Mouse (Mus musculus): Measurements from ENCODE around the gene Rhob. TPM values are rescaled to one million over a fixed set of nuclear protein-coding genes. Genes with fewer than 3 reads are reported as not detected.

The Rhob gene
- polyA plus RNA-seq (2016; fragmentation: Nextera tagmentation; extraction: Ambion mirVana): 92.0 and 92.6 TPM in 2 replicates

- H3K4me1 ChIP-seq: peaks cover 35% of the 10 kb centered on the region
- WGBS: under 1% methylated on average over 56 of the region's 56 CpGs
- H3K36me3 ChIP-seq: no peaks in the 10 kb centered on the region
Measured at GRCm38 (mm10) chr12:8499871-8500596, at the start of gene Rhob. Gene Rhob (minus strand): TSS chr12:8500009.

GRCm38 (mm10) chr12:8547357-8547756, 47.5 kb upstream of the Rhob start:
- no peaks in the 10 kb centered on the region for H3K9me3 ChIP-seq
- no peak overlapping the region for H3K4me3 ChIP-seq
- H3K9ac ChIP-seq: no peak overlapping the region
- H3K27ac ChIP-seq: no peak overlapping the region
- no peaks in the 10 kb centered on the region for H3K36me3 ChIP-seq
- H3K4me2 ChIP-seq (replicated peaks): no peak overlapping the region
- 16% methylated on average over 11 of the region's 11 CpGs for WGBS
- no peaks in the 10 kb centered on the region for H3K27me3 ChIP-seq (replicated peaks)
- H3K4me1 ChIP-seq: no peaks in the 10 kb centered on the region
- peak; percentile 70 for ATAC-seq (ENCODE audit: low FRiP score, low read depth)

More at GRCm38 (mm10) chr12:8499871-8500596, at the start of gene Rhob:
- Histone ChIP-seq H3K27ac (peak within 1 kb of the TSS; percentile 99), H3K4me3 (peak within 1 kb of the TSS; percentile 86), H3K9me3 (no peaks in the 10 kb centered on the region), H3K4me2 (replicated peaks) (peak within 1 kb of the TSS; percentile 90), H3K27me3 (replicated peaks) (no peaks in the 10 kb centered on the region), H3K9ac (peak within 1 kb of the TSS; percentile 99)
- peak; percentile 96 for ATAC-seq (ENCODE audit: low FRiP score, low read depth)

- H3K27ac ChIP-seq: no peak overlapping the region
- no peaks in the 10 kb centered on the region for H3K36me3 ChIP-seq
- H3K9me3 ChIP-seq: no peaks in the 10 kb centered on the region
- no peaks in the 10 kb centered on the region for H3K4me1 ChIP-seq
- no peak overlapping the region for H3K9ac ChIP-seq
- no peaks in the 10 kb centered on the region for H3K27me3 ChIP-seq (replicated peaks)
- no peak overlapping the region for H3K4me3 ChIP-seq
- ATAC-seq (ENCODE audit: low FRiP score, low read depth): no peak
- WGBS: 94% methylated on average over 6 of the region's 6 CpGs
- no peak overlapping the region for H3K4me2 ChIP-seq (replicated peaks)
Measured at GRCm38 (mm10) chr12:8546801-8547200, 47.0 kb upstream of the Rhob start.

GRCm38 (mm10) chr12:8545066-8545610, 45.3 kb upstream of the Rhob start:
- WGBS: 82% methylated on average over 5 of the region's 5 CpGs
- no peaks in the 10 kb centered on the region for H3K27me3 ChIP-seq (replicated peaks)
- ATAC-seq (ENCODE audit: low FRiP score, low read depth): no peak
- no peak overlapping the region for H3K9ac ChIP-seq
- H3K4me2 ChIP-seq (replicated peaks): no peak overlapping the region
- H3K4me1 ChIP-seq: no peaks in the 10 kb centered on the region
- no peak overlapping the region for H3K4me3 ChIP-seq
- no peaks in the 10 kb centered on the region for H3K36me3 ChIP-seq
- no peak overlapping the region for H3K27ac ChIP-seq
- H3K9me3 ChIP-seq: no peaks in the 10 kb centered on the region

GRCm38 (mm10) chr12:8542371-8542770, 42.6 kb upstream of the Rhob start:
- Histone ChIP-seq H3K4me1 (no peaks in the 10 kb centered on the region), H3K4me2 (replicated peaks) (no peak overlapping the region), H3K4me3 (no peak overlapping the region), H3K36me3 (no peaks in the 10 kb centered on the region), H3K9me3 (no peaks in the 10 kb centered on the region), H3K27ac (no peak overlapping the region), H3K9ac (no peak overlapping the region), H3K27me3 (replicated peaks) (no peaks in the 10 kb centered on the region)
- no peak for ATAC-seq (ENCODE audit: low FRiP score, low read depth)
- WGBS: 87% methylated on average over 4 of the region's 4 CpGs

GRCm38 (mm10) chr12:8539471-8539870, 39.7 kb upstream of the Rhob start:
- H3K9me3 ChIP-seq: no peaks in the 10 kb centered on the region
- H3K36me3 ChIP-seq: no peaks in the 10 kb centered on the region
- H3K4me3 ChIP-seq: no peak overlapping the region
- H3K4me1 ChIP-seq: no peaks in the 10 kb centered on the region
- no peak for ATAC-seq (ENCODE audit: low FRiP score, low read depth)
- WGBS: 90% methylated on average over 13 of the region's 13 CpGs
- no peak overlapping the region for H3K4me2 ChIP-seq (replicated peaks)
- no peak overlapping the region for H3K9ac ChIP-seq
- no peak overlapping the region for H3K27ac ChIP-seq
- no peaks in the 10 kb centered on the region for H3K27me3 ChIP-seq (replicated peaks)

GRCm38 (mm10) chr12:8537291-8537690, 37.5 kb upstream of the Rhob start:
- Histone ChIP-seq H3K9ac (no peak overlapping the region), H3K4me2 (replicated peaks) (no peak overlapping the region), H3K9me3 (no peaks in the 10 kb centered on the region), H3K27me3 (replicated peaks) (no peaks in the 10 kb centered on the region), H3K27ac (no peak overlapping the region), H3K4me3 (no peak overlapping the region), H3K4me1 (no peaks in the 10 kb centered on the region), H3K36me3 (no peaks in the 10 kb centered on the region)
- ATAC-seq (ENCODE audit: low FRiP score, low read depth): no peak
- WGBS: 89% methylated on average over 5 of the region's 5 CpGs

GRCm38 (mm10) chr12:8536221-8536965, 36.6 kb upstream of the Rhob start:
- H3K9ac ChIP-seq: no peak overlapping the region
- no peaks in the 10 kb centered on the region for H3K9me3 ChIP-seq
- no peak for ATAC-seq (ENCODE audit: low FRiP score, low read depth)

GRCm38 (mm10) chr12:8535596-8535995, 35.8 kb upstream of the Rhob start:
- Histone ChIP-seq H3K27ac (no peak overlapping the region), H3K27me3 (replicated peaks) (no peaks in the 10 kb centered on the region), H3K9me3 (no peaks in the 10 kb centered on the region), H3K4me2 (replicated peaks) (no peak overlapping the region), H3K4me3 (no peak overlapping the region), H3K36me3 (no peaks in the 10 kb centered on the region), H3K9ac (no peak overlapping the region), H3K4me1 (no peaks in the 10 kb centered on the region)
- 83% methylated on average over 7 of the region's 7 CpGs for WGBS
- no peak for ATAC-seq (ENCODE audit: low FRiP score, low read depth)

More at GRCm38 (mm10) chr12:8536221-8536965, 36.6 kb upstream of the Rhob start:
- Histone ChIP-seq H3K4me3 (no peak overlapping the region), H3K36me3 (no peaks in the 10 kb centered on the region), H3K4me1 (no peaks in the 10 kb centered on the region), H3K27me3 (replicated peaks) (no peaks in the 10 kb centered on the region), H3K4me2 (replicated peaks) (no peak overlapping the region), H3K27ac (no peak overlapping the region)
- WGBS: 68% methylated on average over 9 of the region's 9 CpGs

GRCm38 (mm10) chr12:8534915-8535314, 35.1 kb upstream of the Rhob start:
- Histone ChIP-seq H3K9me3 (no peaks in the 10 kb centered on the region), H3K36me3 (no peaks in the 10 kb centered on the region), H3K4me1 (no peaks in the 10 kb centered on the region), H3K4me3 (no peak overlapping the region), H3K9ac (no peak overlapping the region), H3K4me2 (replicated peaks) (no peak overlapping the region), H3K27ac (no peak overlapping the region), H3K27me3 (replicated peaks) (no peaks in the 10 kb centered on the region)
- ATAC-seq (ENCODE audit: low FRiP score, low read depth): no peak
- 89% methylated on average over 1 of the region's 1 CpGs for WGBS

GRCm38 (mm10) chr12:8527770-8528169, 28.0 kb upstream of the Rhob start:
- ATAC-seq (ENCODE audit: low FRiP score, low read depth): no peak
- Histone ChIP-seq H3K4me2 (replicated peaks) (no peak overlapping the region), H3K9me3 (no peaks in the 10 kb centered on the region), H3K9ac (no peak overlapping the region), H3K4me3 (no peak overlapping the region), H3K4me1 (no peaks in the 10 kb centered on the region), H3K27ac (no peak overlapping the region), H3K36me3 (no peaks in the 10 kb centered on the region), H3K27me3 (replicated peaks) (no peaks in the 10 kb centered on the region)
- whole genome bisulfite sequencing: 80% methylated on average over 5 of the region's 5 CpGs

- H3K9ac ChIP-seq: no peak overlapping the region
- no peak overlapping the region for H3K4me3 ChIP-seq
- ATAC-seq (ENCODE audit: low FRiP score, low read depth): no peak
- no peaks in the 10 kb centered on the region for H3K9me3 ChIP-seq
- no peak overlapping the region for H3K27ac ChIP-seq
- 89% methylated on average over 1 of the region's 1 CpGs for WGBS
- no peak overlapping the region for H3K4me2 ChIP-seq (replicated peaks)
- no peaks in the 10 kb centered on the region for H3K36me3 ChIP-seq
- no peaks in the 10 kb centered on the region for H3K27me3 ChIP-seq (replicated peaks)
- no peaks in the 10 kb centered on the region for H3K4me1 ChIP-seq
Measured at GRCm38 (mm10) chr12:8527175-8527574, 27.4 kb upstream of the Rhob start.
